Mouse (Mus musculus) frontal cortex, postnatal 14 days (tissue): ENCODE measurements around the gene Fam149b.
"Not testable (repeated sequence)": the region's sequence is repeated elsewhere in the genome, so short reads cannot be mapped to it uniquely, and the experiment has no call there.

ENCODE experiments used
- DNase-seq, 2 experiments: peaks; one replicate each; pipeline ENCODE4 v3.0.0; 2022; ENCODE audit warnings: low spot score in 2 of 2

Fam149b gene

GRCm38 (mm10) chr14:20347991-20348541 lies at the start of gene Fam149b, which contains the start of gene Ecd:
Fam149b (plus strand) TSS chr14:20348162.
Ecd (minus strand) TSS chr14:20348121.
- peak; percentile 89 to 90 for DNase-seq

DNA sequence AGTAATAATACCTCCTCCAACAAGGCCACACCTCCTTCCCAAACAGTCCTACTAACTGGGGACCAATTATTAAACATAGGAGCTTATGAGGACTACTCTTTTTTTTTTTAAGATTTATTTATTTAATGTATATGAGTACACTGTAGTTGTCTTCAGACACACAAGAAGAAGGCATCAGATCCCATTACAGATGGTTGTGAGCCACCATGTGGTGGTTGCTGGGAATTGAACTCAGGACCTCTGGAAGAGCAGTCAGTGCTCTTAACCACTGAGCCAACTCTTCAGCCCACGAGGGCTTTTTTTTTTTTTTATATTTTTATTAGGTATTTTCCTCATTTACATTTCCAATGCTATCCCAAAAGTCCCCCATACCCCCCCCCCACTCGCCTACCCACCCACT lies 42.9 kb upstream of the Fam149b start:
- not testable (repeated sequence) for DNase-seq

DNA sequence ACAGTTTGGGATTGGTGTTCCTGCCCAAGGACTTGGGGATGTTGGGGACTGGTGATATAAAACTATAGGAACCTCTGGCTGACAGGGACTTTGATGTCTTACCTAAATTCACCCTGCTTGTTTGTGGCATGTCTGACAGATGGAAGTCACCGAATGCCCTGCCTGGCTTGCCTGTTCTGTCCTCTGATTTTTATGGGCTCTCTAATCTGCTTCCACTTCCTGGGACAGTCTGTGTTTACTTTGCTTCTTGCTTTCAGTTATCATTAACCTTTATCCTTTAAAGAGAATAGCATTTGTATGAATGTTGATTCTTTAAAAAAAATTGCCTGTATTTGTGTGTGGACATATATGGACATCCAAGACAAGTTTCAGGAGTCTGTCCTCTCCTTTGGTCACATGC lies 32.8 kb upstream of the Fam149b start:
- no peak for DNase-seq

GRCm38 (mm10) chr14:20319420-20319819 lies 28.5 kb upstream of the Fam149b start:
- peak in 1 of 2 experiments; percentile 44 for DNase-seq

- DNase-seq = no peak
These were observed 23.8 kb upstream of the Fam149b start for GRCm38 (mm10) chr14:20324196-20324595.

DNA sequence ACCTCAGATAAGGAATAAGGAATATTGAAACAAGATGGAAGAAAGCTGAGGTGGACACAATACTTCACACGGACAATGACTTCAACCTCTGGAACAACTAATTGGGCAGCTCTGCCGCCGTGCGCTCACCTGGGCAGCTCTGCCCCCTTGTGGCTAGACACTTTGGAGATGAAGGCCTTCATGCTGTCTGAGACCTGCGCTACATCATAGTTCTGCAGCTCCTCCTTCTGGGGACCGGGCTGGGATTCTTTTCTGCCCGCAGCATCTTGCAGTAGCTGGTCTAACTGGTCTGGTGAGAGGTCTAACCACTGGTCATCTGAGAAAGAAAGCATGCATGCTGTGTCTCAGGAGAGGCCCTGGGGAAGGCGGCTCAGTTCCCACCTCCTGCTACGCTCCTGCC lies 19.5 kb upstream of the Fam149b start:
- DNase-seq = no peak

DNA sequence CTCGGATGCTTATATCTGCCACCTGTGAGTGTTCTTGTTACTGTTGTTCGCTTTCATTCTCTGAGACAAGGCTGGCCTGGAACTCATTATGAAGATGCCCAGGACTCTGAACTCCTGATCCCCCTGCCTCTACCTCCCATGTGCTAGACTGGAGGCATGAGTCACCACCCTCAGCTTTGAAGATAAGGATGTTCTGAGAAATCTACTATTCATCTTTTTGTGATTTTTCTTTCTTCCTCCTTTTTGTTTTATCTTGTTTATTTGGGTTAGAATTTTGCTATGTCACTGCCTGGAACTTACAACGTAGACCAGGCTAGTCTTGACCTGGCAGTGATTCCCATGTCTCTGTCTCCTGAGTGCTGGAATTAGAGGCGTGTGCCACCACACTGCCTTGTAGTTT lies 16.6 kb upstream of the Fam149b start:
- no peak for DNase-seq

DNA sequence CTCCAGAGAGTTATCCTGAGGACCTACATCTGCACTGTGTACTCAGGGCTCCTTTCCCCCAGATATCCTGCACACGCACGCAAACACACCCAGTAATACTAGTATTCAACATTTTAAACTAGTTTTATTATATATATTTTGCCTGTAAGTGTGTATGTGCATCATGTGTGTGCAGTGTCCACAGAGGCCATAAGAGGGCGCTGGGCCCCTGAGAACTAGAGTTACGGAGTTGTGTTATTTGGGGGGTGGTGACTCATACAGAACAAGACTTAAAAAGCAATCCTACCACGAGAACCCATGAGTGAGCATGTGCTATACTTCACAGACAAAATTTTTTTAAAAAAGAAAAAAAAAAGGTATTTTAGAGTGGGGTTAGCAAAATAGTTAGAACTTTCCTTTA lies 8.5 kb upstream of the Fam149b start:
- no peak for DNase-seq

- DNase-seq = no peak
These were observed 7.8 kb upstream of the Fam149b start for GRCm38 (mm10) chr14:20340149-20340548.

- no peak for DNase-seq
These were observed 7.1 kb upstream of the Fam149b start for GRCm38 (mm10) chr14:20340866-20341265.

GRCm38 (mm10) chr14:20345885-20346284 lies 2.1 kb upstream of the Fam149b start:
- no peak for DNase-seq

GRCm38 (mm10) chr14:20347441-20347990 lies 446 bp upstream of the Fam149b start:
- DNase-seq = peak in 1 of 2 experiments; percentile 15

- no peak for DNase-seq
These were observed 15.3 kb downstream of the Fam149b start for GRCm38 (mm10) chr14:20363230-20363629.

- no peak for DNase-seq
These were observed 20.3 kb downstream of the Fam149b start for GRCm38 (mm10) chr14:20368271-20368670.

- no peak for DNase-seq
These were observed 22.8 kb downstream of the Fam149b start for GRCm38 (mm10) chr14:20370798-20371197.

DNA sequence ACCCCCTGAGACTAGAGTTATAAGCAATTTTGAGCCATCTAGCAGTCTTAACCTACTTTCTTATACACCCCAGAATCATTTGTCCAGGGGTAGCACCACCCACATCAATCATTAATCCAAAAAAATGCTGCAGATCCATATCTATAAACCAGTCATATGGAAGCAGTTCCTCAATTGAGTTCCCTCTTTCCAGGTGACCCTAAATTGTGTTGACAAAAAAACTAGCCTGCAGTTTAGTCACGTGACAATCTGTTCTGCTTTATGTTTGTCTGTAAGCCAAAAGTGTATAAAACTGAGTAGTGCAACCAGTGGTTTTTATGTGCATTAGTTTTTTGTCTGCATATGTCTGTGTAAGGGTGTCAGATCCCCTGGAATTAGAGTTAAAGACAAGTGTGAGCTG lies 23.9 kb downstream of the Fam149b start:
- no peak for DNase-seq

GRCm38 (mm10) chr14:20377112-20377521 lies 29.2 kb downstream of the Fam149b start:
- DNase-seq = no peak

DNA sequence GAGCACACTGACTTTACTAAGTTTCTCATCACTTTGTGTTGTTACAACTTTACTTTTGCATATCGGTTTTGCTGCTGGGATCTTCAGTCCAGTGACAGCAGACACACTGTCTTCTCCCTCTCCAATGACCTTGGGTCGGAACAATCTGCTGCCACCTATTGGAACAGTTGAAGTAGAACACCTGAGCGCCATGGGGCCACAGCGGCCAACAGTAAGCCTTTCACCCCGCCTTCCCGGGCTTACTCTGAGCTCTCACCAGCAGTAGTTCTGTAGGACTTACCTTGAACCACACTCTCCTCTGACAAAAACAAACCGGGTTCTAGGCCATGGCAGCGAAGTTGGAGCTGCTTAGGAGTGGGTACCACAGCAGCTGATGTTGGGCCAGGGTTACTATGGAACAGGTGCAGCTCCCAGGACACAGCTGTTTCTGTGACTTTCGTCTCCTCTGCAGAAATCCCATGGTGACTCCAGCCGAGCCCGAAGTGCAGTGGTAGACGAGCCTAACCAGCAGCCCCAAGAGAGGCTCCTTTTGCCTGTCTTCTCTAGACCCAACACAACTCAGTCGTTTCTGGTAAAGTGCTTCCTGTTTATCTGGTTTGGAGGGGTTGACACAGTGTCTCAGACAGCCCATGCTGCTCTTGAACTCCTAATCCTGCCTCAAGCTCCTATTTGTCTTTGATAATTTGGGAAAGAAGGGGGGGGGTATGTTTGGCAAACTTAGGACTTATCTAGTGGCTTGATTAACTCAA lies 30.5 kb downstream of the Fam149b start:
- no peak for DNase-seq

DNA sequence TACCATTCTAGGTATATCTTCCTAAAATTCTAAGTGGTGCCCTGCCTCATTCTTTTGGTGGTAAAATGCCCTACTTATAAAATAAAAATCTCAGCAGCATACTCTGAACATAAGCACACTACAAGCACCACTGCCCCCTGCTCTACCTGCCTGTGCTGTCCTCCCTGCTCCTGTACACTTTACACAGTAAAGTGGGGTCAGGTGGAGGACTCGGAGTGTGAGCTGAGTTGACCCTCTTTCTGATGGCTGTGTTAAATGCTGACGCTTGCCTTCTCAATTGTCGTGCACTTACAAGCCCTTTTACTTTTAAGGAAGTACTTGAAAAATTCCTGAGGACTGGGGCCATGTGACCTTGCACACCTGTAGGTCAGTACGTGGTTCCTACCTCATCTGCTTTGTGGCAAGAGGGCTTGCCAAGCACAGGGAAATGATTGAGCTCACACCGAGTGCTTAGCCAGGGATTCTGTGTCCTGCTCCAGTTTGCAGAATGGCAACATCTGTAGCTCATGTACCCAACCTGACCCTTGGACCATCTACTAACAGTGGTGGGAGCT lies 31.2 kb downstream of the Fam149b start:
- DNase-seq = no peak

GRCm38 (mm10) chr14:20379753-20380430 lies 31.9 kb downstream of the Fam149b start:
- no peak for DNase-seq

- DNase-seq = peak; percentile 89 to 94
These were observed 40.6 kb downstream of the Fam149b start, which contains the start of gene Dnajc9 for GRCm38 (mm10) chr14:20388441-20389129. Dnajc9 (minus strand) TSS chr14:20388910.
